Mouse (Mus musculus) adrenal gland, postnatal 4 days (tissue): ENCODE measurements at regions not wholly inside any gene's neighbourhood (a gene's known extent, or its start where the extent isn't known, plus 50 kb on each side); places are given as distances from the start of the nearest gene placed in this dataset.

Source experiments
- DNase-seq, 2 experiments: peaks; one replicate each; pipeline ENCODE4 v3.0.0; 2021 to 2022; ENCODE audit warnings: low spot score in 2 of 2, mixed read lengths in 2 of 2

DNA sequence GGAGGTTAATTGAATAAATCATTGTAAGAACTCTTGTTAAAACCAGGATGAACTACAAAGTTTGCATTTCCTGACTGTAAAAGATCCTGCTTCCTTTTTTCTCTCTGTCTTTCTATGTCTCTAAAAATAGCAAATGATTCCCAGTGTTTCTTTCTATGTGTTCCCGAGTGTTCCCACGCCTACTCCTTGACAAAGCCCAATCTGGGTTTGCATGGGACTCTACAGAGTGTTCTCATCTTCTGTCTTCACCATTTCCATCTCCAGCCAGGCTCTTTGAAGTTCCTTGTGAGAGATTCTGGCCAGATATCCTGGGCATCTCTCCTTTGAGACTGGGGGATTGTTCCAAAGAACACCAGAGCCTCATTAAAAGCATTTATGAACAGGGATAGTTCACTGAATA is 285.0 kb downstream of the Insig2 start:
- DNase-seq = no peak

DNA sequence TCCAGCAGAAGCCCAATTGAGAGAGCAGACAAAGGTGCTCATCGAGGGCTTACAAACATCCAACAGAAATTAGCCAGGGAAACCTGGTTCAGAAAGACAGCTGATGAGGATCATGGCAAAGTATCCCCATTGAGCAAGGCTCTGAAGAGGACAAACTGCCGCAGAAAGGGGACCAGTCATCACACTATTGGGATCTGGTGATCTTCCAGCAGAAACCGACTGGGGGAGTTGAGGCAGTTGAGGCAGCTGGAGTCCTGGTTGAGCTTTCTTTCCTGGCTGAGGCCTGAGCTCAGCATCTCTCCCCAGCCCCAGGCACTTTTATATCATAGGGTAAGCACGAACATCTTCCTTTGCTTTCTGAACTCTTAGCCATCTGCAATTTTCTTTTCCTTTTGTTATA is 282.7 kb downstream of the Insig2 start:
- DNase-seq = no peak

DNA sequence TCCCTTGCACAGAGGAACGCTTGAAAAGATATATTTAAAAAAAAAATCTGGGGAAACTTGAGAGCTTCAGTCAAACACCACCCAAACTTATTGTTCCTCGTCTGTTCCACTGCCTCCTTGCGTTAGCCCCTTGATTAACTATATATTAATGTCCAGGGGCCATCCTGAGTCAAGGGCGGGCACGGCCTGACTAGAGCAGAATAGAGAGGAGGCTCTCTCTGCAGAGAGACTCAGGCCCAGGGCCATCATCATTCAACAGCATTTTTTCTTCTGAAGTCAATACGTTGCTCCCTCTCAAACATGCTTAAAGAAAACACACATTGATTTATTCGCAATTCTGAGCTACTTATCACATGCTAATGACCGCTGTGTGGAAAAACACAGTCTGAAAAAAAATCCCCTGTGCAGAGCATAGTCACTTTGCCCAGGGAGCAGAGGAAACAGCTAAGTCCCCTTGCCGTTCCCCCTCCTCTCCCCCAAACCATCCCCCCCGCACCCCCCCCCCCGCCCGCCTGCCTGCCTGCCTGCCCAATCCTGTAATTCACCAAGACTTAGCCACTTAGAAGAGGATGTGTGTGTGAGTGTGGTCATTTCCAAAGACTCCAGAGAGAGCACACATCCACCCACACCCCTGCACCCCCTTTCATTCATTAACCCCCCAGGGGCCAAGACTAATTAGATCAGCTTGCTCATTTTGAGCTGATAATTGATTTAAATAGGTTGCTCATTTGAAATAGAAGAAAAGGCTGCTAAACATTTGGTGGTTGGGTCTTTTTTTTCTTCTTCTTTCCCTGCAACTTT is 281.5 kb downstream of the Insig2 start:
- DNase-seq = no peak

DNA sequence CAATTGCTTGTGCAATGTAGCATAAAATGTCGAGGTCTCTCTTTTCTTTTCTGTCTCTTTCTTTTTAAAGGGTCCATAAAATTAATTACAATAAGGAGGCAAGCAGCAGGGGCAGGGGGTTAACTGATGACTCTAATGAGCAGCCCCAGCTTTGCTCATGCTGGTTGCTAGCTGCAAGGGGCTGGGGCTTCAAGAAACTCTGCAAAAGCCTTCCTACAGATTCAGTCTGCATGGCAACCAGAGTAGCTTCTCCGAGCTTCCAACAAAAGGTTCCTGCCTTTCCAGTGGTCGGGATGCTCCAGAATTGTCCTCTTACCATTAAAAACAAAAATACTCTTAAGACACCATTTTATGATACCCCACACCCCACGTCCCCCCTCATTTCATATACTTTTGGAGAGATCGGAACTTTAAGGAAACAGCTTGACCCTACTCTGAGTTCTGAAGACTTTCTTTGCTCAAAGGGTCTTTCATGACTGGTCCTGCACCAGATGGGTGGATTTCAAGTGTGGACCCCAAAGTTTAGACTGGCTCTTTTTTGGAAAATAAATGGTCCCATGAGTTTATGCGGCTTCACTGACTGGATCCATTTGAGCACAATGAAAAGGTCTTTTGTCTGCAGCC is 280.8 kb downstream of the Insig2 start:
- DNase-seq = no peak

DNA sequence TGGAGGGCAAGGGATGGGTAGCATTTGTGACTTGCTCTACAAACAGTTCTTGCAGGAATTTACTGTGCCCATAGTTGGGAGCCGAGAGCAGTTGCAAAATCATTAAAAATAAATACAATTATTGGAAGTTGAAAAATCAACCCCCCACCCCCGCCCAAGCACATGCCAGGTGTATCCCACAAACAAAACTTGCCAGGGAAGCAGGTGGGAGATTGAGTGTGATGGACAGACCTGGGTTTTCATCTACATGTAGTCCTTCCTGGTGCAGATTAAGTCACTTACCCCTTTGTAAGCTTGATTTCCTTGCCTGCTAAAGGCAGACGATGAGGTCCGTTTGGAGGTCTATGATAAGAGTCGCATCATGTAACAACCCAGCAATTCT is 280.3 kb downstream of the Insig2 start:
- DNase-seq = no peak

DNA sequence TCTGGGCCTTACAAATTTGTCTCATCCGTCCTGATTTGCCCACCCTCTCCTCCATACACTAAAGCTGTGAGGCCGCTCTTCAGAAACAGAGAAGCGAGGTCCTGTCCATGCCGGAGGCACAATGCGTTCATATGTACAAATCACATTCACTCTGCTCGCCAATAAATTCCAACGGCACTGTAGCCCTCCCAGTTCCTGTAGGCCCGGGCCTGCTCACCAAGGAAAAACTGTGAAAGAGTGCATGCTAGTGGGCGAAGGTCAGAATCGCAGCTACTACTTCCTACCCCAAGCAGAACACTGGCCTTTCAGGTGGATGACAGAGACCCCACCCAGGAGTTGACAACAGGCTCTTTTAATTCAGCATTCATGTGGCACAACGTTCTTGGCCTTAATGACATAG is 278.7 kb downstream of the Insig2 start:
- DNase-seq = no peak

DNA sequence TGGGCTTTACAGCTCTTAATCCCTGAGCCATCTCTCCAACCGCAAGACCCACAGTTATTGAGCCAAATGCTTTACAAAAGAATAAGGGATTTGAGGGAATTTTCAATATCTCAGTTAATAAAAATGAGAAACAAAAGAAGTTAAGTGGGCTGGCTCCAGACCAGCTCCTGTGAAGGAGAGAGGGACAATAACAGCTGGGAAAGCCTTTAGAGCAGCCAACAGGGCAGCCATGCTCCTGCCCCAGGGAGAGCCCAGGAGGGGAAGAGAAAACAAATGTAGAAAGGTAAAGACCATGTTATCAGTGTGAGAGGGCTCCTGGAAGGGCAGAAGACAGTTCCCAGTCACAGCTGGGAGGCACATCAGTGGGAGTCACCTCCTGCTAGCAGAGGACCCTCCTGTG is 257.8 kb downstream of the Insig2 start:
- no peak for DNase-seq

DNA sequence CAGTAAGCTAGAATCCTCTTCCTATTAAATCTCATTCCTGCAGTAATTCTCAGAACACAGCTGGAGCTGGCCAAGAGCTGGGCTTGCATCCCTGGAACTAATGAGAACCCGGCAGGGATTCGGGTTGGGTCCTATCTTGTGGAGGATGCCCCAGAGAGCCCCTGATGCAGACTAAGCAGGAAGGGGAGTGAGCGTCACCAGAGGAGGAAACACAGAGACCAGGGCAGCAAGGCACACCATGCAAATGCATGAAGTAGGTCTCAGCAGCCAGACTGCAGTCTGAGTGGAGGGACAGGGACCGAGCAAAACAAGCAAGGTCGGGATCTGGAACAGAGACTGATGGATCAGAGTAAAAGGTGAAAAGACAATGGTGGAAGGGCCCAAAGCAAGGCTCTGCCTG is 249.6 kb downstream of the Insig2 start:
- DNase-seq = no peak

DNA sequence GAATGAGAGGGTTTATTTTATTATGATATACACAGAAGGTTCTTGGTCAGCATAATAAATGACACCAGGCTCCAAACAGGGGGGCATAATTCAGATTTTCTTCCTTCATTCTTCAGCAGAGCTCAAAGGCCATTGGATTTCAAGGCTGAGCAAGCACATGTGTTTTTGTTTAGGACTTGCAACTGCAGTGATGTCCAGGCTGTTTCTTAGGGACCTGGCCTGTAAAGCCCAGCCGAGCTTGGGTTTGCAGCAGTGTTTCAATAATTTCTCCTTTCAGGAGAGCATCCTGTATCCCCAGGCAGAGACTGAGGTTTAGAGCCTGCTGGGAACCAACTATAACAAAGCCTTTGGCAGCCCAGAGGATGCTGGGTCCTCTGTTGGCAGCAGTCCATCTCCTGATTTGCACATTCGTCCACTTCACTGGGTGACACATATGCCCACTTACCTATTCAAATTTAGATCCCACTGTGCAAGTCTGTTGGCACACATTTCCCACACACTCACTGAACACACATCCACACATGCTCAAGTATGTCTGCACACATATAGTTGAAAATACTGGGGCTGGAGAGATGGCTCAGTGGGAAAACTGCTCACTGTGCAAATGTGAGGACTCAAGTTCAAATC is 247.2 kb downstream of the Insig2 start:
- DNase-seq = no peak

DNA sequence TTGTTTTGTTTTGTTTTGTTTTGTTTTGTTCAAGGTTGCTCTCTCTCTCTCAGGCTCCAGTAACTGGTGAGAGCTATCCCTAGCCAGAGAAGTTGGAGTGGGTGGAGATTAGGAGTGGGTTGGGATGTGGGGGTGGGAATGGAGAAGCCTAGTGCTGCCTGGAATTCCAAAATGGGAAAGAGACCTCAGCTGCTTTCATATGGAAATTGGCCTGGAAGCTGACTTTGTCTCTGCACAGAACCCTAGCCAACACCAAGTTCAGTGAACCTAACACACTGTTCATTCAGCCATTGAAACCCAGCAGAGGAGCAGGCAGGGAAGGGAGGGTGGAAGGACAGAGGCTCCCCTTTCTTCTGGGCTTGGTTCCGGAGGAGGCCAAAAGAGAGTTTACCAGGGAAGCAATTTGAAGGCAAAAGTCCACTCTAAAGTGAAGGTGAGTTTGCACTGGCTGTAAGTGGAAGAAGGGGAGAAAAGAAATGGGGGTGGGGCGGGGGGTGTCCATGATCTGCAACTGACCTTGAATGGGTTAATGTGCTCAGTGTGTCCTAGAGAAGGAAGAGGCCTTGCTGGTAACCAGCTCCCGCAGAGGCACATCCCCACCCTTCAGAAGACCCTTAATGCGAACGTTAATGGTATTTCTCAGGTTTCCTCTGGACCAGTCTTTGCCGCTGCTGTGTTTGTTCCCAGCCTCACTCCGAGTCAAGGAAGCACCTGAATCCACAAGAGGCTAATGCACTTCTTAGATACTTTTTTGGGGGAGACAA is 245.1 kb downstream of the Insig2 start:
- no peak for DNase-seq

DNA sequence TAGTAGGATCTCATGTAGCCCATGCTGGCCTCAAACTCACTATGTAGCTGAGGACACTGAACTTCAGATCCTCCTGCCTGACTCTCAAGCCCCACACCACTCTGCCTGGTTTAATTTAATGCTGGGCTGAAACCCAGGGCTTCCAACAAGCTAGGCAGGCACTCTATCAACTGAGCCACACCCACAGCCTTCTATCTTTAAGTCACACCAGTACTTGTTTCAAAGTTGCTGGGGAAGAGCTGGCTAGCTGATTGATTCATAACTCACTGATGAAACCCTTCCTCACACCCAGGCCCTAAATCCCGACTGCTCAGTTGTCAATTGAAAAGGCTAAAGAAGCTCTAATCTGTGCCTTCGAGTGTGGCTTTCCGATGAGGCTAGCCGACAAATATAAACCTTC is 241.8 kb downstream of the Insig2 start:
- DNase-seq = no peak

DNA sequence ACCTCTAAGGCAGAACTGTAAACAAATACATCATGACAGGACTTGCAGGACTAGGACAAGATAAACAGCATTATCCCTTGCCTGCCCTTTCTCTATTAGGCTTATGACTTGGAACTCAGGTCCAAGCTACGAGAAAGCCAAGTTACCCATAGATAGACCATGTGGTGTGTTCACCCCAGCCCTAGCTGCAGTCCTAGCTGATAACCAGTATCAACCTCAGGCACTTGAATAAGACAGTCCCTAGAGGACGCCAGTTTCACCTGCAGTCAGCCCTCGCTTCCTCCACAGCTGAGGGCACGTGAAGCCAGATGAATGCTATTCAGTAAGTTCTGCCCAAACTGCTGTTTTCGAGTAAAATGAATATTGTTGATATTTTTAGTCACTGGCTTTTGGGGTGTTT is 239.5 kb downstream of the Insig2 start:
- DNase-seq = no peak

DNA sequence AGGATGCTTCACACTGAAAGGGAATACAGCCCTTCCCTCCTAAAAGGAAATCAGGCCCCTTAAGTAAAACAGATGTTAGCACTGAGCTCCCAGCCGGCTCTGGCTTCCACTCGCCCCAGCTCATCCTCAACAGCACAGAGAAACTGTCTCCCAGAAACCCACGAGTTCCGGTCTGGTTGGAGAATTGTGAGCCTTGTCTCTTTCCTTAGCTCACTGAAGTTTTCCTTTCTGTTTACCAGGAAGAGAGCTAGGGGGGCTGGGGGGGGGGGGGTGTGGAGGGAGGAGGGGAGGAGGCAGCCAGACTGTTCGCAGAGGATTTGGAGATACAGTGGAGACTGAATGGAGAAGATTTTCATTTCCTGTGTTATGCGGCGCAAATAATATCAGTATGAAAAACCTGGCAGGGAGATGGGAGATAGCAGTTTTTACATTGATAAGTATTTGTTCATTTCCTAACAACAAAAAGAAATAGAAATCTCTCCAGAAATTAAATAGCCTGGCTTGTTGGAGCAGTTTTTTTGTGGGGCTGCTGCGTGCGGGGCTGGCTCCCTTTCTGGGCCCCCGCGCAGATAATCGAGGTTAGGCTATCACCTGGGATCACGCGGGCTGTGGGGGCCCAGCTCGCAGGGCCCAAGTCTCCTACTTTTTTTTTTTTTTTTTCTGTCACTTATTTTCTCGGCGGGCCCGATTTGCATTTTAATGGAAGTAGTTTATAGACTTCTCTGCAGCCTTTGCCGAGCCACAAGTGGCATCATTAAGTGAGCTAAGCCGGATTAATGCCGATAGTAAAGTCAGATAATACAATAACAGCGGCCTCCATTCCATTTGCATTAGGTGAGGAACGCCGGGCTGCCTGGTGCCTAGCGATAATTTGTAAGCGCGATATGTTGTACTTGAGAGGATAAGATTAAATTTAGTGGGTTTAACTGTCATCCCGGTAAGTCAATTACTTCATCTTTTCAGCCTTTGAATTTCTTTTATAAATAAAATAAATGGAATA is 235.5 kb downstream of the Insig2 start:
- DNase-seq = no peak

DNA sequence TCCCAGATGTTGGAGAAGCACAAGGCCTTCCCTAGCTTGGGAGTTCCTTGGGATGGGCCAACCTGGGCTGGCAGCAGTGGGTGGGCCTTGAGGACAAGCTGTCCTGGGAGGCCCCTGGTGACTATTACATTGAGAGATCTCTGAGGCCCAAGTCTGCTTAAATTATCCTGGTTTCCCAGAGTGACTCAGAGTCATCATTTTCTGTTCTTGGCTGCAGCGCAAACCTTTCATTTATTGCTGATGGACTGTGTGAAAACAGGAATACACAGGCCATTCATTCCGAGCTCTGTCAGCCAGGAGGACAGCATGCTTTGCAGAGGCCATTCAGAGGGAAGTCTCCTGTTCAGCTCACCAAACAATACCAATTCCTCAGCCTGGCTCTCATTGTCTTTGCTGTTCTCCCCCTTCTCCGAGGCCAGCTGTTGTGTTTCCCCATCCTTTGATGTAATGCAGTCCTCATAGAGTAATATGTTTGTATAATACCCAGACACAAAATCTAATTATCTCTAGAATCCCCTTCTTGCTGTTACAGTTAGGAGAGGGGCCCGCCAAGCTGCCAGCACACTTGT is 220.5 kb downstream of the Insig2 start:
- DNase-seq = no peak

DNA sequence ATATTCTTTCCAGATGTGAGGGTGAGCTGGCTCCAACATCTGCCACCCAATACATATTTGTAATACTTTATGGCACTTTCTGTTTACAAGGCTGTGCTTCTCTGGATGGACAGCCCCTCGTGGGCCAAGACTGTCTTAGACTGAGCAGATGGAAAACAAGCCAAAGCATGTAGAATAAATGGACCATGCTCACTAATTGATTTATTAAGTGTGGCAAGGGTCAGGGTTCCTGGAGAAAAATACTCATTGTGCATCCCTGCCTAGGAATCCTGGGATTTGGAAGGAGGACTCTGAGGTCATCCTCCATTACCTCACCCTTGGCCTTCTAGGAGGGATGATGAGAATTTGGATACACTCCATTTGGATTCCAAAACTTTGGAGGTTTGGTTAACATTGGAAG is 219.9 kb downstream of the Insig2 start:
- DNase-seq = no peak

DNA sequence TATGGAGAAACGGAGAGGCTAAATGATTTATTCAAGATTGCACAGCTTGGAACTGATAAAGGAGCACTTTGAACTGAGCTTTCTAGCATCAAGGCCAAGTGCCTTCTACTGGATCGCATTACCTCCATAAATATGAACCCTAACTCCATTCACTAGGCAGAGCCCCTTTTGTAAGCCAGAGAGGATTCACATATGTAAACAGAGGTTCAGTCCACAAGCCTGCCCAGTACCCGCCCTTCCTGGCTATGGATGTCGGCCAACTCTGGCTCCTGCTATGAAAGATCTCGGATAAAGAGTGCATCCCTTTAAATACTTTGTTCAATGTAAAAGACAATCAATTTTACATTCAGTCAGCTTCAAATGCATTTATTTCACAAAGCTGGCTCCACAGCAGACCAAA is 215.8 kb downstream of the Insig2 start:
- DNase-seq = no peak

DNA sequence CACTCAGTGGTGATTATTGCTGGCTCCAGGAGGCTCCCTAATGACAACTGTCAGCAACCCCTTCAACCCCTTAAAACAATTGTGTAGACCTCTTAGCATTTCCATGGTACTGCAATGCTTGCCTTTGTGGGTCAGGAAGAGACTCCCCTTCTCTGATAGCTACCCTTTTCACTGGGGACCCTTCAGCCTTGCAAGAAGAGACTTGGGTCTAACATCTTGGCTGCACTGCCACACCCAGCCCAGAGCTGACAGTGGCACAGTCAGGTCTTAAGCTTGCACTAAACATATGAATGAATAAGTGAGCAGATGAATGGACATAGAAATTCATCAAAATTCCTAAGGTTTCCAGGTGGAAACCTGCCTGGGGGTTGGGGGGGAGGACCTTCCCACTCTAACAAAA is 209.0 kb downstream of the Insig2 start:
- DNase-seq = no peak

DNA sequence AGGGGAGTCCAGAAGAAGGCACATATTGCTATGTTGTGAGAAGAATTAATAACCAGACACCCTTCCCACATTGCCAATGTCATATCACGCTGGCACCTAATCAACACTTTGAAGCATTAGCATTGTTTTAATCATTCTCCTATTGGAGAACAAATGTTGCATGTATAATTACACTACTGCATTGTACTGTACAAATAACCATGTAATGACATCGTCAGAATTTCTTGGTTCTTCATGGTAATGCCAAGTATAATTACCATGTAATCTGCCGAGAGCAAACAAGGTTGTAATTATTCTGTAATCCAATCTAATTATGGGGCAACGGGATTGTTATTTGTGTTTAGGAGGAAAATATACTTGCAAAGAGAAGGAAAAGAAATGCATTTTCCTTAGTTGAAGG is 196.1 kb downstream of the Insig2 start:
- no peak for DNase-seq

DNA sequence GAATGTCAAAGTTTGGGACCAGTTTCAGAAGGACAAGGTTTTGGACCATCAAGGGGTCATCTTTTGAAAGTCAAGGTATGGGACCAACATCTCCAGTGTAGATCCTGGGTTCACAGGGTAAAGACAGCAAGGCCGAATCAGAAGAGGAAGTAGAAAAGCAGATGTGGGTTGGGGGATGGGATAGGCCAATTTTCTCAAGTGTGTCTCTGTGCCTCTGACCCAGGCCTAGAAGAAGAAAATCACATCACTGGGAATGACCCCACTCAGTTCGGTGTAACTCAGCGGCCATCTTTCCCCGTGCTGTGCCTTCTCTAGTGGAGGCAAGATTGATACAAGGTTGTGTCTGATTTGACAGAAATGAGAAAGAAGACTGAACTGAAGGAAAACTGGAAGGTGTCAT is 195.5 kb downstream of the Insig2 start:
- DNase-seq = no peak

DNA sequence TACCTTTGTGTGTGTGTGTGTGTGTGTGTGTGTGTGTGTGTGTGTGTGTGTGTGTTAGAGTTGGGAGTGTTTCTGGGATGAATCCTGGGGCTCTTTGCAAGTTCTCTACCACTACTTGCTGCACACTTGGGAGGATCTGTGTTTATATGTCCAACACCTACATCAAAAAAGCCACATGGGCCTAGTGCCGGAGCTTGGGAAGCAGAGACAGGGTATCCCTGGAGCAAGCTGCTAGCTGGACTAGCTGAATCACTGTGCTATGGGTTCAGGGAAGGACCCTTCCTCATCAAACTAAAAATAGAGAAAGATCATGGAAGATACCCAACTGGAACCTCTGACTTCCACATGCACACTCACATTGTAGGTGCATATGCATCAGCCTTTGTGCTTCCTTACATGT is 187.4 kb downstream of the Insig2 start:
- DNase-seq = no peak
